In genomic region chr17:56672941-56673646, GRCm38 (mm10) we compare ENCODE assay signal across 8 mouse cellular contexts. TPM values are rescaled to one million over a fixed set of nuclear protein-coding genes. Genes with fewer than 3 reads are reported as not detected.
DNase-seq lines count a peak whose midpoint lies in the region; ATAC-seq and TF ChIP-seq lines count a peak whose summit lies in the region.

Gene Ranbp3 (plus strand): TSS chr17:56673294.

- TF ChIP-seq POLR2A in bone marrow, adult 2 months (IDR thresholded peaks at IDR 0.05; ENCODE audit: borderline replicate concordance, control insufficient read depth, low read depth, low read length): peak; percentile 71
- peak; percentile 74; the same call in 1 of the 2 replicates for TF ChIP-seq POLR2A in limb, embryonic 14.5 days (IDR thresholded peaks at IDR 0.05; ENCODE audit: borderline replicate concordance, extremely low read depth, insufficient read depth, insufficient read length)

- ATAC-seq in embryonic facial prominence, embryonic 15.5 days (ENCODE audit: insufficient number of reproducible peaks, low FRiP score, low TSS enrichment, low read depth): peak; percentile 93
- peak; percentile 95 for ATAC-seq in limb, embryonic 14.5 days (ENCODE audit: low FRiP score, low read depth)
- peak; percentile 90 for ATAC-seq in midbrain, postnatal 0 days (ENCODE audit: low FRiP score)

- DNase-seq in 416B (ENCODE audit: low read depth): peak; percentile 100
- peak; percentile 98 for DNase-seq in heart, adult 8-10 months (ENCODE audit: low spot score)
- peak; percentile 99 for DNase-seq in kidney, adult 9 months
- peak; percentile 99 for DNase-seq in limb, embryonic 14.5 days (ENCODE audit: low spot score)
- peak; percentile 99 for DNase-seq in midbrain, postnatal 0 days (ENCODE audit: low spot score)
- peak; percentile 99 for DNase-seq in spleen, postnatal 14 days (ENCODE audit: low spot score in 2 of 2)

- peak within 1 kb of the TSS; percentile 91 for H3K4me3 ChIP-seq in bone marrow, adult 2 months (replicated peaks; ENCODE audit: control insufficient read depth, low read depth, low read length)
- peak within 1 kb of the TSS; percentile 75 for H3K4me3 ChIP-seq in embryonic facial prominence, embryonic 15.5 days (replicated peaks)
- H3K4me3 ChIP-seq in limb, embryonic 14.5 days (replicated peaks; ENCODE audit: low read length): peak within 1 kb of the TSS; percentile 97
- peak within 1 kb of the TSS; percentile 86 for H3K4me3 ChIP-seq in midbrain, postnatal 0 days (ENCODE audit: low read depth, low read length)

- TF ChIP-seq CTCF in bone marrow, adult 2 months (IDR thresholded peaks at IDR 0.05; ENCODE audit: control insufficient read depth, insufficient read depth, low read length): 0 out of 2 replicates have a peak, but pooled peaks have one; percentile 15
- no peak for TF ChIP-seq CTCF in midbrain, postnatal 0 days (IDR thresholded peaks at IDR 0.05)

- peaks cover 1% of the 10 kb centered on the region for H3K27me3 ChIP-seq in embryonic facial prominence, embryonic 15.5 days
- H3K27me3 ChIP-seq in limb, embryonic 14.5 days (ENCODE audit: control insufficient read depth, insufficient read depth, low read length): no peaks in the 10 kb centered on the region
- no peaks in the 10 kb centered on the region for H3K27me3 ChIP-seq in midbrain, postnatal 0 days (ENCODE audit: insufficient read depth, low read length)

- H3K36me3 ChIP-seq in embryonic facial prominence, embryonic 15.5 days: peaks cover 22% of the 10 kb centered on the region
- H3K36me3 ChIP-seq in limb, embryonic 14.5 days (ENCODE audit: control insufficient read depth, insufficient read depth, low read length): peaks cover 24% of the 10 kb centered on the region
- peaks cover 5% of the 10 kb centered on the region for H3K36me3 ChIP-seq in midbrain, postnatal 0 days (ENCODE audit: insufficient read depth, low read length)

- H3K27ac ChIP-seq in bone marrow, adult 2 months (ENCODE audit: control insufficient read depth, insufficient read depth, low read depth, low read length, poor library complexity): peak within 1 kb of the TSS; percentile 88
- H3K27ac ChIP-seq in embryonic facial prominence, embryonic 15.5 days (replicated peaks): peak within 1 kb of the TSS; percentile 88
- peak within 1 kb of the TSS; percentile 86 for H3K27ac ChIP-seq in limb, embryonic 14.5 days (replicated peaks; ENCODE audit: low read depth, low read length)
- peak within 1 kb of the TSS; percentile 84 for H3K27ac ChIP-seq in midbrain, postnatal 0 days (ENCODE audit: low read depth, low read length)

- peak within 1 kb of the TSS; percentile 69 for H3K4me2 ChIP-seq in embryonic facial prominence, embryonic 15.5 days (replicated peaks)
- H3K4me2 ChIP-seq in limb, embryonic 14.5 days (replicated peaks; ENCODE audit: low read depth, low read length, severe bottlenecking): peak within 1 kb of the TSS; percentile 78
- H3K4me2 ChIP-seq in midbrain, postnatal 0 days (ENCODE audit: low read depth, low read length, poor library complexity, severe bottlenecking): peak within 1 kb of the TSS; percentile 56

- peak within 1 kb of the TSS; percentile 86 for H3K9ac ChIP-seq in embryonic facial prominence, embryonic 15.5 days
- peak within 1 kb of the TSS; percentile 97 for H3K9ac ChIP-seq in limb, embryonic 14.5 days (ENCODE audit: low read depth, low read length, severe bottlenecking)
- H3K9ac ChIP-seq in midbrain, postnatal 0 days (replicated peaks; ENCODE audit: low read length, poor library complexity, severe bottlenecking): peak within 1 kb of the TSS; percentile 96

- H3K9me3 ChIP-seq in embryonic facial prominence, embryonic 15.5 days (replicated peaks): no peaks in the 10 kb centered on the region
- no peaks in the 10 kb centered on the region for H3K9me3 ChIP-seq in limb, embryonic 14.5 days (ENCODE audit: control insufficient read depth, low read length)
- no peaks in the 10 kb centered on the region for H3K9me3 ChIP-seq in midbrain, postnatal 0 days (ENCODE audit: low read length)

- peaks cover 1% of the 10 kb centered on the region for H3K4me1 ChIP-seq in bone marrow, adult 2 months (ENCODE audit: control insufficient read depth, insufficient read depth, low read length)
- peaks cover 41% of the 10 kb centered on the region for H3K4me1 ChIP-seq in embryonic facial prominence, embryonic 15.5 days
- H3K4me1 ChIP-seq in limb, embryonic 14.5 days (ENCODE audit: control insufficient read depth, insufficient read depth, low read length): peaks cover 13% of the 10 kb centered on the region; the same call in 1 of the 2 replicates
- peaks cover 12% of the 10 kb centered on the region; the same call in 1 of the 2 replicates for H3K4me1 ChIP-seq in midbrain, postnatal 0 days (ENCODE audit: insufficient read depth, low read length)

- under 1% methylated on average over 64 of the region's 66 CpGs for WGBS in bone marrow, adult 2 months
- WGBS in embryonic facial prominence, embryonic 15.5 days: under 1% methylated on average over 63 of the region's 66 CpGs
- 0% methylated on average over 26 of the region's 66 CpGs for WGBS in limb, embryonic 14.5 days
- 1% methylated on average over 47 of the region's 66 CpGs for WGBS in midbrain, postnatal 0 days

RNA-seq across cellular contexts. Expression of gene Ranbp3, which starts in this region (rescaled TPM):
- polyA plus RNA-seq in bone marrow, adult 2 months (2011; ENCODE audit: insufficient read depth, insufficient read length, low replicate concordance, missing spikeins): 36.4 and 52.9 TPM in 2 replicates
- polyA plus RNA-seq in embryonic facial prominence, embryonic 15.5 days (2015; fragmentation: Nextera tagmentation; extraction: Ambion mirVana): 90.4 and 91.7 TPM in 2 replicates
- 10 to 100 TPM; 33.8 to 39.3 (median 37.5) TPM for total RNA-seq in heart, adult 8-10 months (2022)
- polyA plus RNA-seq in limb, embryonic 14.5 days (2012; rRNA removed): 139 and 154 TPM in 2 replicates
- polyA plus RNA-seq in limb, embryonic 14.5 days (2014; fragmentation: Nextera tagmentation; extraction: Ambion mirVana): 86.3 and 93.8 TPM in 2 replicates
- 114 and 136 TPM in 2 replicates for total RNA-seq in midbrain, postnatal 0 days (2014; rRNA removed)
- 96.0 and 98.9 TPM in 2 replicates for polyA plus RNA-seq in midbrain, postnatal 0 days (2015; fragmentation: Nextera tagmentation; extraction: Ambion mirVana)

Comparison
In these comparisons a context has a peak if more than half of its experiments do, and no peak if none do; other contexts are left out.
1. Peak in every context shown above with its lines: DNase-seq, ATAC-seq, H3K4me3 ChIP-seq and H3K27ac ChIP-seq.